Mouse (Mus musculus): ENCODE results near the gene Car7. TPM values are rescaled to one million over a fixed set of nuclear protein-coding genes. Genes with fewer than 3 reads are reported as not detected.

The Car7 gene
- total and polyA plus RNA-seq, 3 experiments = 0.62 to 1.3 (median 0.85) TPM

- Histone ChIP-seq H3K27me3 (replicated peaks) (no peaks in the 10 kb centered on the region), H3K4me3 (replicated peaks in 1 of 3; ENCODE audit: low read depth in 2 of 3, low read length in 2 of 3, poor library complexity in 1 of 3) (no peak overlapping the region), H3K4me2 (ENCODE audit: insufficient read depth, low read depth, poor library complexity, severe bottlenecking) (no peak overlapping the region), H3K36me3 (replicated peaks in 1 of 2; ENCODE audit: control insufficient read depth in 1 of 2, insufficient read depth in 1 of 2, low read length in 1 of 2) (peaks cover 0 to 2% of the 10 kb centered on the region in 2 experiments), H3K9me3 (replicated peaks; ENCODE audit: low read length) (no peaks in the 10 kb centered on the region), H3K4me1 (ENCODE audit: control insufficient read depth in 1 of 2, insufficient read depth in 2 of 2) (peaks cover 0 to 5% of the 10 kb centered on the region in 2 experiments; a peak in 2 of 4 replicates), H3K27ac (ENCODE audit: insufficient read depth, low read depth) (no peak overlapping the region), H3K79me2 (replicated peaks; ENCODE audit: control insufficient read depth, extremely low read depth, insufficient read depth, poor library complexity, severe bottlenecking) (no peaks in the 10 kb centered on the region), H3K9ac (ENCODE audit: insufficient read depth, low read depth) (no peak overlapping the region)
- no peak for DNase-seq (ENCODE audit: extremely low read depth)
- dilution Hi-C loops (cut with MboI; ENCODE audit: extremely low pct_ligation_motif_present, extremely low pct_unique_long_range_greater_than_20kb, low sequenced_read_pairs) (no loop called here), in situ Hi-C loops (cut with MboI; ENCODE audit: low pct_ligation_motif_present, low pct_unique_long_range_greater_than_20kb, low sequenced_read_pairs) (loop anchor here (25.0 kb wide), 1 partner anchor 178 kb away; no protein-coding TSS in a partner anchor)
- TF ChIP-seq MAX (IDR thresholded peaks at IDR 0.05; ENCODE audit: low read length) = no peak
These were observed 5.7 kb downstream of the Car7 start for GRCm38 (mm10) chr8:104540238-104540637.

- H3K9me3 ChIP-seq (replicated peaks; ENCODE audit: low read length) = no peaks in the 10 kb centered on the region
- H3K9ac ChIP-seq (ENCODE audit: insufficient read depth, low read depth) = no peak overlapping the region
- DNase-seq (ENCODE audit: extremely low read depth) = no peak
- TF ChIP-seq CHD1 (IDR thresholded peaks at IDR 0.05; ENCODE audit: low read depth, low read length) = no peak
- TF ChIP-seq RCOR1 (conservative IDR thresholded peaks at IDR 0.05; ENCODE audit: low read depth, low read length) = no peak
- TF ChIP-seq MYC (IDR thresholded peaks at IDR 0.05; ENCODE audit: low read depth, low read length) = no peak
- no peak for TF ChIP-seq MAX (IDR thresholded peaks at IDR 0.05; ENCODE audit: low read length)
- no peak for TF ChIP-seq PAX5 (IDR thresholded peaks at IDR 0.05; ENCODE audit: low read length)
- TF ChIP-seq EP300 (IDR thresholded peaks at IDR 0.05; ENCODE audit: low read length) = no peak
- TF ChIP-seq USF2 (conservative IDR thresholded peaks at IDR 0.05; ENCODE audit: low read depth, low read length) = no peak
- TF ChIP-seq NRF1 (IDR thresholded peaks at IDR 0.05; ENCODE audit: low read depth, low read length) = no peak
- no peak for TF ChIP-seq ZMIZ1 (IDR thresholded peaks at IDR 0.05; ENCODE audit: low read depth, low read length)
- in situ Hi-C loops (cut with MboI; ENCODE audit: low pct_ligation_motif_present, low pct_unique_long_range_greater_than_20kb, low sequenced_read_pairs) = loop anchor here (25.0 kb wide), 1 partner anchor 179 kb away; no protein-coding TSS in a partner anchor
- peaks cover 0 to 2% of the 10 kb centered on the region in 2 experiments for H3K36me3 ChIP-seq (replicated peaks in 1 of 2; ENCODE audit: control insufficient read depth in 1 of 2, insufficient read depth in 1 of 2, low read length in 1 of 2)
- no peak overlapping the region for H3K4me2 ChIP-seq (ENCODE audit: insufficient read depth, low read depth, poor library complexity, severe bottlenecking)
- peaks cover 0 to 1% of the 10 kb centered on the region in 2 experiments; a peak in 2 of 4 replicates for H3K4me1 ChIP-seq (ENCODE audit: control insufficient read depth in 1 of 2, insufficient read depth in 2 of 2)
- no peak overlapping the region for H3K4me3 ChIP-seq (replicated peaks in 1 of 3; ENCODE audit: low read depth in 2 of 3, low read length in 2 of 3, poor library complexity in 1 of 3)
- dilution Hi-C loops (cut with MboI; ENCODE audit: extremely low pct_ligation_motif_present, extremely low pct_unique_long_range_greater_than_20kb, low sequenced_read_pairs) = no loop called here
- no peaks in the 10 kb centered on the region for H3K27me3 ChIP-seq (replicated peaks)
- H3K27ac ChIP-seq (ENCODE audit: insufficient read depth, low read depth) = no peak overlapping the region
- H3K79me2 ChIP-seq (replicated peaks; ENCODE audit: control insufficient read depth, extremely low read depth, insufficient read depth, poor library complexity, severe bottlenecking) = no peaks in the 10 kb centered on the region
These were observed 6.4 kb downstream of the Car7 start for GRCm38 (mm10) chr8:104540710-104541514.

GRCm38 (mm10) chr8:104541515-104541880 lies 7.0 kb downstream of the Car7 start:
- Histone ChIP-seq H3K4me2 (ENCODE audit: insufficient read depth, low read depth, poor library complexity, severe bottlenecking) (no peak overlapping the region), H3K36me3 (replicated peaks in 1 of 2; ENCODE audit: control insufficient read depth in 1 of 2, insufficient read depth in 1 of 2, low read length in 1 of 2) (peaks cover 0 to 2% of the 10 kb centered on the region in 2 experiments), H3K27ac (ENCODE audit: insufficient read depth, low read depth) (no peak overlapping the region), H3K4me3 (replicated peaks in 1 of 3; ENCODE audit: low read depth in 2 of 3, low read length in 2 of 3, poor library complexity in 1 of 3) (no peak overlapping the region), H3K4me1 (ENCODE audit: control insufficient read depth in 1 of 2, insufficient read depth in 2 of 2) (no peaks in the 10 kb centered on the region), H3K27me3 (replicated peaks) (no peaks in the 10 kb centered on the region), H3K9ac (ENCODE audit: insufficient read depth, low read depth) (no peak overlapping the region), H3K79me2 (replicated peaks; ENCODE audit: control insufficient read depth, extremely low read depth, insufficient read depth, poor library complexity, severe bottlenecking) (no peaks in the 10 kb centered on the region), H3K9me3 (replicated peaks; ENCODE audit: low read length) (no peaks in the 10 kb centered on the region)
- DNase-seq (ENCODE audit: extremely low read depth) = no peak
- in situ Hi-C loops (cut with MboI; ENCODE audit: low pct_ligation_motif_present, low pct_unique_long_range_greater_than_20kb, low sequenced_read_pairs) = loop anchor here (25.0 kb wide), 1 partner anchor 179 kb away; no protein-coding TSS in a partner anchor
- TF ChIP-seq ZKSCAN1 (IDR thresholded peaks at IDR 0.05; ENCODE audit: borderline replicate concordance, low read depth, low read length) = no peak
- TF ChIP-seq TCF12 (IDR thresholded peaks at IDR 0.05; ENCODE audit: low read depth, low read length) = no peak
- TF ChIP-seq TBP (conservative IDR thresholded peaks at IDR 0.05; ENCODE audit: low read depth, low read length) = no peak
- TF ChIP-seq NELFE (IDR thresholded peaks at IDR 0.05; ENCODE audit: low read depth, low read length) = no peak
- no peak for TF ChIP-seq ELF1 (IDR thresholded peaks at IDR 0.05; ENCODE audit: low read depth, low read length)
- TF ChIP-seq MEF2A (IDR thresholded peaks at IDR 0.05; ENCODE audit: borderline replicate concordance, low read depth, low read length) = no peak
- TF ChIP-seq MXI1 (IDR thresholded peaks at IDR 0.05; ENCODE audit: low read depth, low read length) = no peak
- TF ChIP-seq ZMIZ1 (IDR thresholded peaks at IDR 0.05; ENCODE audit: low read depth, low read length) = no peak
- TF ChIP-seq RCOR1 (conservative IDR thresholded peaks at IDR 0.05; ENCODE audit: low read depth, low read length) = no peak
- TF ChIP-seq IRF4 (IDR thresholded peaks at IDR 0.05; ENCODE audit: low read depth, low read length) = no peak
- no peak for TF ChIP-seq POLR2AphosphoS2 (IDR thresholded peaks at IDR 0.05; ENCODE audit: low read depth, low read length)
- no peak for TF ChIP-seq USF2 (conservative IDR thresholded peaks at IDR 0.05; ENCODE audit: low read depth, low read length)
- TF ChIP-seq CHD2 (IDR thresholded peaks at IDR 0.05; ENCODE audit: low read length) = no peak
- no peak for TF ChIP-seq RAD21 (IDR thresholded peaks at IDR 0.05; ENCODE audit: low read depth, low read length)
- no peak for TF ChIP-seq NRF1 (IDR thresholded peaks at IDR 0.05; ENCODE audit: low read depth, low read length)
- no peak for TF ChIP-seq JUN (IDR thresholded peaks at IDR 0.05; ENCODE audit: insufficient read depth, low read depth, low read length)
- no peak for TF ChIP-seq ZC3H11A (IDR thresholded peaks at IDR 0.05; ENCODE audit: low read depth, low read length)
- dilution Hi-C loops (cut with MboI; ENCODE audit: extremely low pct_ligation_motif_present, extremely low pct_unique_long_range_greater_than_20kb, low sequenced_read_pairs) = no loop called here
